Mouse (Mus musculus) lung, postnatal 0 days (tissue): ENCODE data around the gene Tspan9. TPM values are rescaled to one million over a fixed set of nuclear protein-coding genes. Genes with fewer than 3 reads are reported as not detected.

ENCODE experiments used
- ATAC-seq: fragments of 200-750 bp; cut with Nextera tagmentation; 2 replicates; pipeline ENCODE4 v1.8.0; 2017; ENCODE audit warnings: moderate library complexity
- DNase-seq: peaks from one replicate; pipeline ENCODE4 v3.0.0-alpha.2; 2016; ENCODE audit warnings: low spot score
- H3K27ac ChIP-seq: fragments of 300-500 bp; sonication (generic); 2 replicates; pipeline ENCODE4 v1.5.1; 2014; ENCODE audit warnings: antibody characterized with exemption, mild to moderate bottlenecking, low read length, mixed read lengths
- H3K27me3 ChIP-seq: fragments of 300-500 bp; sonication (generic); replicated peaks from 2 replicates; pipeline ENCODE4 v1.6.1; 2014; ENCODE audit warnings: low read length, mixed read lengths; ENCODE audit not compliant: insufficient read depth
- H3K36me3 ChIP-seq: fragments of 300-500 bp; sonication (generic); 2 replicates; pipeline ENCODE4 v1.6.1; 2014; ENCODE audit warnings: low read length, mixed read lengths; ENCODE audit not compliant: insufficient read depth
- H3K4me1 ChIP-seq: fragments of 300-500 bp; sonication (generic); 2 replicates; pipeline ENCODE4 v1.6.1; 2014; ENCODE audit warnings: antibody characterized with exemption, low read depth, low read length, mixed read lengths; ENCODE audit not compliant: insufficient read depth
- H3K4me2 ChIP-seq: fragments of 300-500 bp; sonication (generic); replicated peaks from 2 replicates; pipeline ENCODE4 v1.6.1; 2014; ENCODE audit warnings: low read depth, mild to moderate bottlenecking, low read length, moderate library complexity, mixed read lengths
- H3K4me3 ChIP-seq: fragments of 300-500 bp; sonication (generic); 2 replicates; pipeline ENCODE4 v1.5.1; 2014; ENCODE audit warnings: low read depth, low read length
- H3K9ac ChIP-seq: fragments of 300-500 bp; sonication (generic); replicated peaks from 2 replicates; pipeline ENCODE4 v1.6.1; 2014; ENCODE audit warnings: low read depth, mild to moderate bottlenecking
- H3K9me3 ChIP-seq: fragments of 300-500 bp; sonication (generic); 2 replicates; pipeline ENCODE4 v1.6.1; 2016; ENCODE audit warnings: low read length, mixed read lengths
- CTCF ChIP-seq: IDR thresholded peaks from 2 replicates; pipeline ENCODE4 v1.5.1; 2016; ENCODE audit warnings: antibody characterized with exemption, mild to moderate bottlenecking
- EP300 ChIP-seq: IDR thresholded peaks from 2 replicates; pipeline ENCODE4 v1.6.1; 2016; ENCODE audit warnings: antibody characterized with exemption, mild to moderate bottlenecking, control low read depth
- WGBS: fragments of 180-500 bp; shearing (Covaris S2); extraction: QIAGEN DNeasy Blood & Tissue Kit; methylation state at CpG from one replicate; pipeline ENCODE4 v1.1.7; 2014; 5-methylcytosine and 5-hydroxymethylcytosine counted together
- polyA plus RNA-seq: library from polyadenylated mRNA; unstranded; fragments of >200 nt; fragmentation: Nextera tagmentation; extraction: Ambion mirVana; gene quantifications from 2 replicates; pipeline ENCODE4 v1.2.1, GENCODE M21; 2015

The Tspan9 gene
- polyA plus RNA-seq, 1 experiment from 2014 or later = 136 TPM

DNA sequence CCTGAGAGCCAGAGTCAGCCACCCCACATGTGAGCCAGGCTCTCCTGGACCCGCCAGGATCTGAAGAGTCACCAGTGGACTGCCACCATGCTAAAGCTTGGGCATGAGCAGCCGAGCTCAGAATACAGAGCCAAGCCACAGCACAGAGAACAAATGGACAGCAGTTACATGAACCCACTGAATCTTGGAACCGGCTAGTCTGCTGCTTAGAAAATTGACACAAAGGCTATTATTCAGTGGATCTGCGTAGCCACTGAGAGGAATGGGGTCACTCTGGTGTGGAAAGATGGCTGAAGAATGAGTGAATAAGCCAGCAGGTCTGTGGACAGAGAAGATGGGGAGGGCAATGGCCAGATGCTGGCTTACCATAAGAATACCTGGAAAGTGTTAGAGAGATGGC lies 12.7 kb downstream of the Tspan9 start:
- no peak overlapping the region for H3K27ac ChIP-seq
- H3K9ac ChIP-seq = no peak overlapping the region
- H3K4me3 ChIP-seq = no peak overlapping the region
- no peaks in the 10 kb centered on the region for H3K9me3 ChIP-seq
- no peaks in the 10 kb centered on the region for H3K27me3 ChIP-seq
- ATAC-seq (no peak), DNase-seq (no peak)
- H3K36me3 ChIP-seq = no peaks in the 10 kb centered on the region
- H3K4me1 ChIP-seq = peaks cover 19% of the 10 kb centered on the region; the same call in 1 of the 2 replicates
- TF ChIP-seq EP300 = no peak
- no peak for TF ChIP-seq CTCF
- H3K4me2 ChIP-seq = no peak overlapping the region
- 87% methylated on average over 4 of the region's 4 CpGs for WGBS

GRCm38 (mm10) chr6:128129382-128129781 lies 14.0 kb downstream of the Tspan9 start:
- Histone ChIP-seq H3K4me3 (no peak overlapping the region), H3K4me2 (no peak overlapping the region), H3K27ac (no peak overlapping the region), H3K9me3 (no peaks in the 10 kb centered on the region), H3K4me1 (peaks cover 24% of the 10 kb centered on the region; the same call in 1 of the 2 replicates), H3K27me3 (no peaks in the 10 kb centered on the region), H3K9ac (no peak overlapping the region), H3K36me3 (no peaks in the 10 kb centered on the region)
- TF ChIP-seq EP300 (no peak), CTCF (no peak)
- ATAC-seq = no peak
- no peak for DNase-seq
- 66% methylated on average over 5 of the region's 5 CpGs for WGBS

GRCm38 (mm10) chr6:128127312-128127711 lies 16.1 kb downstream of the Tspan9 start:
- no peak for ATAC-seq
- WGBS = 75% methylated on average over 3 of the region's 3 CpGs
- no peaks in the 10 kb centered on the region for H3K9me3 ChIP-seq

GRCm38 (mm10) chr6:128126876-128127275 lies 16.5 kb downstream of the Tspan9 start:
- TF ChIP-seq CTCF (no peak), EP300 (no peak)
- no peak overlapping the region for H3K4me2 ChIP-seq
- no peak overlapping the region for H3K9ac ChIP-seq
- H3K4me1 ChIP-seq = peaks cover 30% of the 10 kb centered on the region
- no peak overlapping the region for H3K4me3 ChIP-seq
- no peaks in the 10 kb centered on the region for H3K27me3 ChIP-seq
- no peak for ATAC-seq
- H3K9me3 ChIP-seq = no peaks in the 10 kb centered on the region
- DNase-seq = no peak
- H3K27ac ChIP-seq = peak overlapping the region; percentile 43; the same call in 1 of the 2 replicates
- H3K36me3 ChIP-seq = no peaks in the 10 kb centered on the region
- WGBS = 74% methylated on average over 4 of the region's 4 CpGs

More at GRCm38 (mm10) chr6:128127312-128127711, 16.1 kb downstream of the Tspan9 start:
- DNase-seq = no peak
- no peaks in the 10 kb centered on the region for H3K36me3 ChIP-seq
- H3K4me3 ChIP-seq = no peak overlapping the region
- peak overlapping the region; percentile 43; the same call in 1 of the 2 replicates for H3K27ac ChIP-seq
- no peaks in the 10 kb centered on the region for H3K27me3 ChIP-seq
- H3K4me2 ChIP-seq = no peak overlapping the region
- H3K9ac ChIP-seq = no peak overlapping the region
- H3K4me1 ChIP-seq = peaks cover 26% of the 10 kb centered on the region
- TF ChIP-seq CTCF (no peak), EP300 (no peak)

DNA sequence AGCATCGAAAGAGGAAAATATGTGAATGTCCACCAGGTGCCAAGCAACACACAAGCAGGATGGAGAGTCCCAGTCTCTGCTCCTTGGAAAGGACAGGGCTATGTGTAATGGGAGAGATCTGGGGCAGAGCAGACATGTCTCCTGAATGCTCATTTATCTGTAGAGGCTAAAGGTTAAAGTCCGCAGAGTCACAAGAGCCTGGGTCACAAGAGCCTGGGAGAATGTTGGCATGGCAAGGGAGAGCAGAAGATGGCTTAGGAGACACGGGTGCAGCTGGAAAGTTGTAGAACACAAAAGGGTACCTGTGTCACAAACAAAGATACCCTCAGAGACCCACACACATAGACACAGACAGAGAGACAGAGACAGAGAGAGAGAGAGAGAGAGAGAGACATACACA lies 17.9 kb downstream of the Tspan9 start:
- DNase-seq (no peak), ATAC-seq (no peak)
- Histone ChIP-seq H3K4me3 (no peak overlapping the region), H3K9ac (no peak overlapping the region), H3K27me3 (no peaks in the 10 kb centered on the region), H3K27ac (peak overlapping the region; percentile 87), H3K4me2 (no peak overlapping the region), H3K9me3 (no peaks in the 10 kb centered on the region), H3K36me3 (no peaks in the 10 kb centered on the region), H3K4me1 (peaks cover 39% of the 10 kb centered on the region)
- 62% methylated on average over 3 of the region's 3 CpGs for WGBS
- TF ChIP-seq EP300 (no peak), CTCF (no peak)

DNA sequence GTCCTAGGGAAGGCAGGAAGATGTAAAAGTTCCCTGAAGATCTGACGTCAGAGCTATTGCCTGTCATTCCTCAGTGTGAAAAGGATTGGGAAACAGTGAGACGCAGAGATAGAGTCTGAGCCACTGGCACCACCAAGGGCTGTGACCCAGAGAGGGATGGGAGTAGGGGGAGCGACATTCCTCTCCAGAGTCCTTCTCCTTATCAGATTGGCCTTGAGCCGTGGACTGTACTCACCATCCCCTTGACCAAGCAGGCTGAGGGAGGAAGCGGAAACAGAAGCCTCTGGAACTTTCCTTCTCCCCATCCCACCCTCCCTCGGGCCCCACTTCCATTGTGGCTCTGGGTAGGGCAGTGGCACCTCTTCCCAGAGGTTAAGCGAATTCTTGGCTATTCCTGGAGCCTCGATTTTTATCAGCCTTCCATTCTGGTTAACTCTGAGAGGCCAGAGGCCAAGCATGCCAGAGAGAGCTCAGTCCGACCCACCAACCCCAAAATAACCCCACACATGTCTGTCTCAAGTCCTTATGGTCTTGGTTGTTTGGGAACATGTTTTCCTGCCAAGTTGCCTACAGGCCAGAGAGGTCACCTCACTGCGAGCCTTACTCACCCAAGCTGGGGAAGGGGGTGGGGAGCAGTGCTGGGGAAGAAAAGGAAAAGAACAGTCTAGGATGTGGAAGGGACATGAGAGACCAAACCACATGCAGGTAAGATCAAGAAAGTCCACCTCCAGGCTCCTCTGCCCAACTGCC lies 19.0 kb downstream of the Tspan9 start:
- Histone ChIP-seq H3K36me3 (no peaks in the 10 kb centered on the region), H3K9ac (no peak overlapping the region), H3K9me3 (no peaks in the 10 kb centered on the region), H3K4me2 (peak overlapping the region; percentile 33), H3K4me1 (peaks cover 45% of the 10 kb centered on the region), H3K27ac (peak overlapping the region; percentile 87), H3K27me3 (no peaks in the 10 kb centered on the region), H3K4me3 (no peak overlapping the region)
- ATAC-seq (peak; percentile 99), DNase-seq (peak; percentile 97)
- WGBS = 8% methylated on average over 10 of the region's 10 CpGs
- TF ChIP-seq CTCF (peak; percentile 5; the same call in 1 of the 2 replicates), EP300 (peak; percentile 96)
